In the genomic region with DNA sequence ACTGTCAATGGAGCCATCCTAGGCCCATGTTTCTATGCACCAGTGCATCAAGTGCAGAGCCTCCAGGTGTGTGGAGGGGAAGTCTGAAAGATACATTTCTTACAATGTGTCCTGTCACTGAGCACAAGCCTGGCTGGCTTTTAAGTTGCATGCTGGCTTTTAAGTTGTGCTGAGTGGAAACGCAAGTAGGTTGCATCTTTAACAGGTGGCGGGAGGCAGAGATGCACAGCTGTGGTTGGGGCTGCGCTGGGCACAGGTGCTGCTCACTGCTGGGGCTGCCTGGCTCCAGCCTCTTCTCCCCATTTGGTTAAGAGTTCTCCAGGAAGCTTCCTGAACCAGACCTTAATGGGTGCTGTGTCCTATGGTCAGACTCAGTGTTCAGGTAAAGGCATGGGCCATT, we compare ENCODE assay signal across 15 mouse cellular contexts. TPM values are rescaled to one million over a fixed set of nuclear protein-coding genes. Genes with fewer than 3 reads are reported as not detected.
DNase-seq lines count a peak whose midpoint lies in the region; ATAC-seq and TF ChIP-seq lines count a peak whose summit lies in the region.
"Had no signal": no experiment of that assay in that cellular context is flagged by ENCODE, and none has a peak within 500 bp of the region (broad histone marks: within the 10 kb centered on the region; RNA-seq: fewer than 3 reads in every experiment).

No protein-coding gene starts in this region.

- H3K4me1 ChIP-seq in lung, embryonic 14.5 days (ENCODE audit: insufficient read depth), result peaks cover 33% of the 10 kb centered on the region
- peaks cover 12% of the 10 kb centered on the region for H3K4me1 ChIP-seq in forebrain, embryonic 15.5 days

- ATAC-seq in lung, embryonic 14.5 days (ENCODE audit: insufficient read depth), result no peak
- ATAC-seq in forebrain, embryonic 15.5 days (replicated peaks), result no peak

- no peak overlapping the region for H3K9ac ChIP-seq in lung, embryonic 14.5 days
- H3K9ac ChIP-seq in forebrain, embryonic 15.5 days (replicated peaks), result no peak overlapping the region
- H3K9ac ChIP-seq: embryonic facial prominence, embryonic 12.5 days; hindbrain, embryonic 13.5 days had no signal

- H3K4me2 ChIP-seq in lung, embryonic 14.5 days, result 0 out of 2 replicates have a peak overlapping the region, but pooled peaks have one; percentile 13
- H3K4me2 ChIP-seq in forebrain, embryonic 15.5 days (replicated peaks), result no peak overlapping the region
- H3K4me2 ChIP-seq: embryonic facial prominence, embryonic 12.5 days; hindbrain, embryonic 13.5 days had no signal

- H3K27ac ChIP-seq in lung, embryonic 14.5 days (ENCODE audit: low read depth), result peak overlapping the region; percentile 75
- no peak overlapping the region for H3K27ac ChIP-seq in forebrain, embryonic 15.5 days (replicated peaks)
- H3K27ac ChIP-seq: hindbrain, embryonic 13.5 days had no signal

- H3K36me3 ChIP-seq in lung, embryonic 14.5 days (ENCODE audit: insufficient read depth), result no peaks in the 10 kb centered on the region
- no peaks in the 10 kb centered on the region for H3K36me3 ChIP-seq in forebrain, embryonic 15.5 days
- H3K36me3 ChIP-seq: embryonic facial prominence, embryonic 12.5 days; hindbrain, embryonic 13.5 days had no signal

- WGBS in lung, embryonic 14.5 days, result 75% methylated on average over 3 of the region's 3 CpGs
- 87% methylated on average over 3 of the region's 3 CpGs for WGBS in forebrain, embryonic 15.5 days

- no peaks in the 10 kb centered on the region for H3K9me3 ChIP-seq in lung, embryonic 14.5 days (ENCODE audit: low read depth, low read length)
- H3K9me3 ChIP-seq in forebrain, embryonic 15.5 days, result no peaks in the 10 kb centered on the region
- H3K9me3 ChIP-seq: embryonic facial prominence, embryonic 12.5 days; hindbrain, embryonic 13.5 days had no signal

- no peak overlapping the region for H3K4me3 ChIP-seq in lung, embryonic 14.5 days (ENCODE audit: low read depth, low read length)
- no peak overlapping the region for H3K4me3 ChIP-seq in forebrain, embryonic 15.5 days
- H3K4me3 ChIP-seq: embryonic facial prominence, embryonic 12.5 days; hindbrain, embryonic 13.5 days had no signal

- TF ChIP-seq CTCF in lung, embryonic 14.5 days (IDR thresholded peaks at IDR 0.05; ENCODE audit: low read depth), result no peak

- no peaks in the 10 kb centered on the region for H3K27me3 ChIP-seq in lung, embryonic 14.5 days (ENCODE audit: insufficient read depth, low read length)
- H3K27me3 ChIP-seq in forebrain, embryonic 15.5 days, result no peaks in the 10 kb centered on the region
- H3K27me3 ChIP-seq: embryonic facial prominence, embryonic 12.5 days; hindbrain, embryonic 13.5 days had no signal

- DNase-seq in lung, embryonic 14.5 days, result no peak
- no peak for DNase-seq in lung, postnatal 10 days
- peak; percentile 37 for DNase-seq in A20 (ENCODE audit: low read depth, low spot score)
- peak; percentile 34 to 54 for DNase-seq in thymus, adult 18-20 months
- DNase-seq in thymus, postnatal 14 days, result peak; percentile 69
- no peak for DNase-seq in left cerebral cortex, adult 8-10 months (ENCODE audit: low spot score in 2 of 2)
- no peak for DNase-seq in ovary, postnatal 36 days (ENCODE audit: low spot score)
- DNase-seq: adrenal gland, postnatal 10 days; cerebellum, adult 11 months; cerebellum, adult 9-10 months; gastrocnemius, postnatal 36 days; heart, adult 11 months had no signal

RNA-seq across cellular contexts. Expression of a gene that starts 21.9 kb away (rescaled TPM):
- 9.5 and 10.9 TPM in 2 replicates for polyA plus RNA-seq in lung, embryonic 14.5 days (2014; fragmentation: Nextera tagmentation; extraction: Ambion mirVana)
- total RNA-seq in left cerebral cortex, adult 8-10 months (2022), result 1 to 10 TPM; 5.7 to 9.0 (median 8.2) TPM
- polyA plus RNA-seq in forebrain, embryonic 15.5 days (2015; fragmentation: Nextera tagmentation; extraction: Ambion mirVana), result 2.5 and 2.8 TPM in 2 replicates

Comparison
In these comparisons a context has a peak if more than half of its experiments do, and no peak if none do; other contexts are left out.
1. DNase-seq: peak in A20 (single experiment), thymus, adult 18-20 months (2 of 2) and thymus, postnatal 14 days (single experiment); none in lung, embryonic 14.5 days (single experiment), lung, postnatal 10 days (single experiment), left cerebral cortex, adult 8-10 months (0 of 2) and ovary, postnatal 36 days (single experiment).